Mouse (Mus musculus): Measurements from ENCODE around the gene Tmem150a.

DNA sequence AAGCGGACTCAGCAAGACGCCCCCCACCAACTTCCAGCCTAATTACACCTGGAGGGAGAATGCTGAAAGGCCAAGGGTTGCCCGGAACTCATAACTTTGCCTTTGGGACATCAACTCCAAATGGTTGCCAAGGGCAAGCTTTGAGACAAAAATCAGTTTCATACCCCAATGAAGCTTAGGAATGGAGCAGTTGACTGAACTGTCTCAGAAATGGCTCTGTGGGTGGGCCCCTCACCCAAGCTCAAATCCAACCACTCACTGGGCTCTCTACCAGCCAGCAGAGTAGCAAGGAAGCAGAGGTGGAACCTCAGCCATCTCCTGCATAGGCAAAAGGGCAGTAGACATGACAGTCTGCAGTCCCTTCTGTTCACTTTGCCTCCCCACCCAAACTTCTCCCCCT is 32.6 kb downstream of the Tmem150a start:
- TF ChIP-seq CTCF (IDR thresholded peaks at IDR 0.05; ENCODE audit: borderline replicate concordance, insufficient read depth, low read length) (no peak), POLR2A (IDR thresholded peaks at IDR 0.05; ENCODE audit: low read depth, low read length) (no peak)

All from embryonic fibroblast, embryonic 13.5 days (primary cell).